Mouse (Mus musculus): Measurements from ENCODE around the gene Mgarp. TPM values are rescaled to one million over a fixed set of nuclear protein-coding genes. Genes with fewer than 3 reads are reported as not detected.

Gene Mgarp
- total RNA-seq, 1 experiment, result 12.5 TPM

GRCm38 (mm10) chr3:51391095-51391494 is 5.4 kb downstream of the Mgarp start:
- TF ChIP-seq HCFC1 (IDR thresholded peaks at IDR 0.05; ENCODE audit: borderline replicate concordance, insufficient read depth, low read length), result no peak
- TF ChIP-seq ZNF384 (IDR thresholded peaks at IDR 0.05; ENCODE audit: low read depth, low read length), result no peak
- no peak for TF ChIP-seq CHD2 (IDR thresholded peaks at IDR 0.05; ENCODE audit: low read depth, low read length)
- no peak for TF ChIP-seq MAFK (IDR thresholded peaks at IDR 0.05; ENCODE audit: insufficient read depth, low read depth, low read length)
- no peak for TF ChIP-seq ZC3H11A (IDR thresholded peaks at IDR 0.05; ENCODE audit: borderline replicate concordance, low read depth, low read length)
- Histone ChIP-seq H3K27ac (ENCODE audit: insufficient read depth, low read depth, low read length, poor library complexity, severe bottlenecking) (no peak overlapping the region), H3K4me3 (ENCODE audit: insufficient read depth in 1 of 2, low read depth in 1 of 2, low read length in 2 of 2, poor library complexity in 1 of 2, severe bottlenecking in 1 of 2) (no peak overlapping the region), H3K36me3 (ENCODE audit: control insufficient read depth, insufficient read depth, low read length, poor library complexity, severe bottlenecking) (no peaks in the 10 kb centered on the region), H3K9me3 (ENCODE audit: control insufficient read depth, insufficient read depth, low read depth, low read length) (no peaks in the 10 kb centered on the region), H3K9ac (ENCODE audit: insufficient read depth, low read depth, low read length, poor library complexity, severe bottlenecking) (no peak overlapping the region), H3K4me1 (ENCODE audit: control insufficient read depth in 2 of 2, insufficient read depth in 2 of 2, low read length in 2 of 2, poor library complexity in 1 of 2) (peaks cover 0 to 9% of the 10 kb centered on the region in 2 experiments; a peak in 1 of 4 replicates)
- DNase-seq (ENCODE audit: low read depth, low spot score), result no peak
- in situ Hi-C loops (cut with MboI; ENCODE audit: low sequenced_read_pairs in 2 of 2, unreplicated experiment in 2 of 2), result no loop called here

GRCm38 (mm10) chr3:51388904-51389303 is 7.6 kb downstream of the Mgarp start:
- Histone ChIP-seq H3K4me1 (ENCODE audit: control insufficient read depth in 2 of 2, insufficient read depth in 2 of 2, low read length in 2 of 2, poor library complexity in 1 of 2) (peaks cover 0 to 7% of the 10 kb centered on the region in 2 experiments; a peak in 1 of 4 replicates), H3K9me3 (ENCODE audit: control insufficient read depth, insufficient read depth, low read depth, low read length) (no peaks in the 10 kb centered on the region), H3K4me3 (ENCODE audit: insufficient read depth in 1 of 2, low read depth in 1 of 2, low read length in 2 of 2, poor library complexity in 1 of 2, severe bottlenecking in 1 of 2) (0 out of 4 replicates have a peak overlapping the region, but pooled peaks of 1 of the 2 experiments have one; percentile 22), H3K9ac (ENCODE audit: insufficient read depth, low read depth, low read length, poor library complexity, severe bottlenecking) (no peak overlapping the region; the same call in 1 of the 2 replicates), H3K36me3 (ENCODE audit: control insufficient read depth, insufficient read depth, low read length, poor library complexity, severe bottlenecking) (no peaks in the 10 kb centered on the region), H3K27ac (ENCODE audit: insufficient read depth, low read depth, low read length, poor library complexity, severe bottlenecking) (no peak overlapping the region)
- DNase-seq (ENCODE audit: low read depth, low spot score), result no peak
- TF ChIP-seq CHD2 (IDR thresholded peaks at IDR 0.05; ENCODE audit: low read depth, low read length), result no peak
- no peak for TF ChIP-seq ZC3H11A (IDR thresholded peaks at IDR 0.05; ENCODE audit: borderline replicate concordance, low read depth, low read length)
- no peak for TF ChIP-seq MAFK (IDR thresholded peaks at IDR 0.05; ENCODE audit: insufficient read depth, low read depth, low read length)
- TF ChIP-seq HCFC1 (IDR thresholded peaks at IDR 0.05; ENCODE audit: borderline replicate concordance, insufficient read depth, low read length), result no peak
- TF ChIP-seq ZNF384 (IDR thresholded peaks at IDR 0.05; ENCODE audit: low read depth, low read length), result no peak
- in situ Hi-C loops (cut with MboI; ENCODE audit: low sequenced_read_pairs in 2 of 2, unreplicated experiment in 2 of 2), result no loop called here

- in situ Hi-C loops (cut with MboI; ENCODE audit: low sequenced_read_pairs in 2 of 2, unreplicated experiment in 2 of 2), result no loop called here
- no peak for DNase-seq (ENCODE audit: low read depth, low spot score)
- peaks cover 0 to 7% of the 10 kb centered on the region in 2 experiments; a peak in 1 of 4 replicates for H3K4me1 ChIP-seq (ENCODE audit: control insufficient read depth in 2 of 2, insufficient read depth in 2 of 2, low read length in 2 of 2, poor library complexity in 1 of 2)
- TF ChIP-seq ZC3H11A (IDR thresholded peaks at IDR 0.05; ENCODE audit: borderline replicate concordance, low read depth, low read length) (no peak), CHD2 (IDR thresholded peaks at IDR 0.05; ENCODE audit: low read depth, low read length) (no peak), ZNF384 (IDR thresholded peaks at IDR 0.05; ENCODE audit: low read depth, low read length) (no peak), HCFC1 (IDR thresholded peaks at IDR 0.05; ENCODE audit: borderline replicate concordance, insufficient read depth, low read length) (no peak), MAFK (IDR thresholded peaks at IDR 0.05; ENCODE audit: insufficient read depth, low read depth, low read length) (no peak)
- H3K9me3 ChIP-seq (ENCODE audit: control insufficient read depth, insufficient read depth, low read depth, low read length), result no peaks in the 10 kb centered on the region
- no peak overlapping the region for H3K4me3 ChIP-seq (ENCODE audit: insufficient read depth in 1 of 2, low read depth in 1 of 2, low read length in 2 of 2, poor library complexity in 1 of 2, severe bottlenecking in 1 of 2)
- H3K9ac ChIP-seq (ENCODE audit: insufficient read depth, low read depth, low read length, poor library complexity, severe bottlenecking), result no peak overlapping the region
- H3K36me3 ChIP-seq (ENCODE audit: control insufficient read depth, insufficient read depth, low read length, poor library complexity, severe bottlenecking), result no peaks in the 10 kb centered on the region
- no peak overlapping the region for H3K27ac ChIP-seq (ENCODE audit: insufficient read depth, low read depth, low read length, poor library complexity, severe bottlenecking)
These were observed 8.6 kb downstream of the Mgarp start for GRCm38 (mm10) chr3:51387868-51388381.

DNA sequence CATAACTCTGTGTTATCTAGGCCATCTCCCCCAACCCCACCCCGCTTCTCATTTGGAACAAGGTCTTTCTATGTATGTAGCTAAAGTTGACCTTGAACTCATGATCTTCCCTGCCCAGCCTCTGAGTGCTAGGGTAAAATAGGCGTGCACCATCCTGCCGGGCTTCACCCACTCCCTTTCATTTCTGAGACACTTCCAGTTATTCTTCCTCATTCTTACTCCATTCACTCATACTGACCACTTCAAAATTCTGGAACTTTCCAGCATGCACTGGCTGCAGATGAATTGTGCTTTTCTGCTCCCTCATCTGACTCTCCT is 9.4 kb downstream of the Mgarp start:
- TF ChIP-seq ZC3H11A (IDR thresholded peaks at IDR 0.05; ENCODE audit: borderline replicate concordance, low read depth, low read length) (no peak), ZNF384 (IDR thresholded peaks at IDR 0.05; ENCODE audit: low read depth, low read length) (no peak), HCFC1 (IDR thresholded peaks at IDR 0.05; ENCODE audit: borderline replicate concordance, insufficient read depth, low read length) (no peak), MAFK (IDR thresholded peaks at IDR 0.05; ENCODE audit: insufficient read depth, low read depth, low read length) (no peak), CHD2 (IDR thresholded peaks at IDR 0.05; ENCODE audit: low read depth, low read length) (no peak)
- in situ Hi-C loops (cut with MboI; ENCODE audit: low sequenced_read_pairs in 2 of 2, unreplicated experiment in 2 of 2), result no loop called here
- no peaks in the 10 kb centered on the region for H3K36me3 ChIP-seq (ENCODE audit: control insufficient read depth, insufficient read depth, low read length, poor library complexity, severe bottlenecking)

More for the DNA sequence above, 9.4 kb downstream of the Mgarp start:
- H3K4me1 ChIP-seq (ENCODE audit: control insufficient read depth in 2 of 2, insufficient read depth in 2 of 2, low read length in 2 of 2, poor library complexity in 1 of 2), result peaks cover 0 to 7% of the 10 kb centered on the region in 2 experiments; a peak in 1 of 4 replicates
- H3K4me3 ChIP-seq (ENCODE audit: insufficient read depth in 1 of 2, low read depth in 1 of 2, low read length in 2 of 2, poor library complexity in 1 of 2, severe bottlenecking in 1 of 2), result no peak overlapping the region
- H3K27ac ChIP-seq (ENCODE audit: insufficient read depth, low read depth, low read length, poor library complexity, severe bottlenecking), result no peak overlapping the region
- DNase-seq (ENCODE audit: low read depth, low spot score), result no peak
- H3K9me3 ChIP-seq (ENCODE audit: control insufficient read depth, insufficient read depth, low read depth, low read length), result no peaks in the 10 kb centered on the region
- H3K9ac ChIP-seq (ENCODE audit: insufficient read depth, low read depth, low read length, poor library complexity, severe bottlenecking), result no peak overlapping the region

Data from ES-E14 (cell line).